Mouse (Mus musculus) spleen, embryonic (tissue): ENCODE measurements around the gene Tmem59.

ENCODE experiments used
- CTCF ChIA-PET: fragments of 350-600 bp; sonication (Branson Sonifier 250); formaldehyde crosslinking; loops from one replicate; lab custom pipeline; 2022; lab: Charles Lee

Gene Tmem59

GRCm38 (mm10) chr4:107179561-107179960 lies 1.4 kb downstream of the Tmem59 start:
- CTCF ChIA-PET: no interaction called here

GRCm38 (mm10) chr4:107180746-107181145 lies 2.5 kb downstream of the Tmem59 start:
- CTCF ChIA-PET: interaction anchor here (0.7 kb wide), 1 partner anchor 267 kb away, joined by 3 read pairs; no protein-coding TSS in a partner anchor

- CTCF ChIA-PET: no interaction called here
These were observed 3.7 kb downstream of the Tmem59 start for GRCm38 (mm10) chr4:107181866-107182265.

- CTCF ChIA-PET: no interaction called here
These were observed 4.6 kb downstream of the Tmem59 start for GRCm38 (mm10) chr4:107182796-107183195.

- CTCF ChIA-PET: no interaction called here
These were observed 5.0 kb downstream of the Tmem59 start for GRCm38 (mm10) chr4:107183203-107183602.

GRCm38 (mm10) chr4:107185703-107186102 lies 7.5 kb downstream of the Tmem59 start:
- CTCF ChIA-PET: interaction anchor here (0.6 kb wide), 1 partner anchor 22 kb away, joined by 3 read pairs; no protein-coding TSS in a partner anchor

GRCm38 (mm10) chr4:107193841-107194240 lies 15.6 kb downstream of the Tmem59 start:
- CTCF ChIA-PET: no interaction called here

- CTCF ChIA-PET: no interaction called here
These were observed 18.3 kb downstream of the Tmem59 start for GRCm38 (mm10) chr4:107196454-107196853.

- CTCF ChIA-PET: no interaction called here
These were observed 19.9 kb downstream of the Tmem59 start for GRCm38 (mm10) chr4:107198072-107198471.

GRCm38 (mm10) chr4:107201779-107202178 lies 23.6 kb downstream of the Tmem59 start:
- CTCF ChIA-PET: no interaction called here

- CTCF ChIA-PET: no interaction called here
These were observed 24.8 kb downstream of the Tmem59 start for GRCm38 (mm10) chr4:107203001-107203400.

GRCm38 (mm10) chr4:107207016-107207415 lies 28.8 kb downstream of the Tmem59 start:
- CTCF ChIA-PET: no interaction called here

GRCm38 (mm10) chr4:107208880-107209279 lies 30.7 kb downstream of the Tmem59 start, which contains the start of gene Ldlrad1:
Gene Ldlrad1 (plus strand): TSS chr4:107209180.
- CTCF ChIA-PET: interaction anchor here (0.6 kb wide), 1 partner anchor 16 kb away, joined by 3 read pairs; no protein-coding TSS in a partner anchor

- CTCF ChIA-PET: no interaction called here
These were observed 32.4 kb downstream of the Tmem59 start for GRCm38 (mm10) chr4:107210483-107211097.

- CTCF ChIA-PET: no interaction called here
These were observed 33.3 kb downstream of the Tmem59 start for GRCm38 (mm10) chr4:107211465-107211864.

- CTCF ChIA-PET: no interaction called here
These were observed 33.7 kb downstream of the Tmem59 start for GRCm38 (mm10) chr4:107211936-107212335.

- CTCF ChIA-PET: no interaction called here
These were observed 35.2 kb downstream of the Tmem59 start for GRCm38 (mm10) chr4:107213279-107214011.

- CTCF ChIA-PET: no interaction called here
These were observed 39.4 kb downstream of the Tmem59 start for GRCm38 (mm10) chr4:107217574-107217973.

GRCm38 (mm10) chr4:107221524-107221923 lies 43.3 kb downstream of the Tmem59 start:
- CTCF ChIA-PET: no interaction called here

GRCm38 (mm10) chr4:107223225-107224204 lies 45.3 kb downstream of the Tmem59 start:
- CTCF ChIA-PET: interaction anchor here (0.7 kb wide), 1 partner anchor 1815 kb away, joined by 3 read pairs; no protein-coding TSS in a partner anchor

GRCm38 (mm10) chr4:107226313-107226712 lies 48.1 kb downstream of the Tmem59 start:
- CTCF ChIA-PET: no interaction called here
